Mouse (Mus musculus) bone marrow macrophage, adult 2 months (primary cell): Measurements from ENCODE around the gene Dph2.

ENCODE experiments used
- CTCF ChIP-seq: IDR thresholded peaks from 2 replicates; pipeline ENCODE4 v1.5.1; 2012; ENCODE audit warnings: low read depth, mild to moderate bottlenecking, low read length, moderate library complexity
- POLR2A ChIP-seq: IDR thresholded peaks from 2 replicates; pipeline ENCODE4 v1.6.1; 2012; ENCODE audit warnings: mild to moderate bottlenecking, low read depth, low read length, borderline replicate concordance

DNA sequence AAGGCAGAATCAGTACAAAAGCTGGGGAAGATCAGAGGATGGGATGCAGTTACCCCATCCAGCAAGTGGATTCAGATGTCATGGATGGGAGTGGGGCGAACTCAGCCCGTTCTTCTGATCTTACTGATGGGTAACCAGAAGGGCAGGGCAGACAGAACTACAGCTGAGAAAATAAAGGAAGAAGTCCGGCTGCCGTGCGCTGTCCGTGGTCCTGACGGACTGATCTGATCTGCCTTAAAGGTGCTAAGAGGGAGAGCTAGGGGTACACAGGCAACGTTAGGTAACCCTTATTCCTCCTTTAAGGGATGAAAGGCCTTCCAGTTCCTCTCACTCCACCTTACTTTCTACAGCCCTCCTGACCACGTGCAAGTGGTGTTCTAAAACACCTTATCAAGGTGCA lies 1.5 kb upstream of the Dph2 start:
- TF ChIP-seq CTCF (no peak), POLR2A (no peak)
